Mouse (Mus musculus) ES-E14 (cell line): ENCODE data around the gene Zfp655.

Experiments used
- CHD2 ChIP-seq: IDR thresholded peaks from 2 replicates; pipeline ENCODE4 v1.6.1; 2014; ENCODE audit warnings: mild to moderate bottlenecking, low read depth, low read length, inconsistent platforms
- HCFC1 ChIP-seq: IDR thresholded peaks from 2 replicates; pipeline ENCODE4 v1.6.1; 2012; ENCODE audit warnings: low read length, inconsistent platforms, borderline replicate concordance; ENCODE audit not compliant: insufficient read depth
- MAFK ChIP-seq: IDR thresholded peaks from 2 replicates; pipeline ENCODE4 v1.6.1; 2014; ENCODE audit warnings: mild to moderate bottlenecking, low read depth, low read length, inconsistent platforms; ENCODE audit not compliant: insufficient read depth
- ZC3H11A ChIP-seq: IDR thresholded peaks from 2 replicates; pipeline ENCODE4 v1.6.1; 2012; ENCODE audit warnings: low read depth, mild to moderate bottlenecking, inconsistent platforms, low read length, borderline replicate concordance
- ZNF384 ChIP-seq: IDR thresholded peaks from 2 replicates; pipeline ENCODE4 v1.6.1; 2012; ENCODE audit warnings: low read depth, low read length, inconsistent platforms

DNA sequence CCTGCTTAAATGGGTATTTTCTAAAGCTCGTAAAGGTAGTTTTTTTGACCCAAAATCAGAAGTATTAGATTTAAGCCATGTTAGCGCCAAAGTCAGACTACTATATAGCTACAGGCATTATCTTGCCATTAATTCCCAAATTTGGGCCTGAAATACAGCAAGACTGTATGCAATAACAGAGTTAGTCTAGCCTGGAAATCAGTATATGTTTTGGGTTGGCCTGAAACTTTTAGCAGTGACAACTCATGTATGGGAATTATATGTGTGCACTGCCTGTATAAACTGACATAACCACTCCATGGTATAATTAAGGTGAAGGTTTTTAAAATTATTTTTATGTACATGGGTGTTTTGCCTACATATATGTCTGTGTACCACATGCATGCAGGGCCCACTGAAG lies 39.6 kb upstream of the Zfp655 start, which contains the start of gene Atp5j2:
- TF ChIP-seq CHD2 (no peak), MAFK (no peak), ZC3H11A (no peak), HCFC1 (no peak), ZNF384 (no peak)
